Mouse (Mus musculus) neural tube, embryonic 11.5 days (tissue): ENCODE results near the gene H1fx. TPM values are rescaled to one million over a fixed set of nuclear protein-coding genes. Genes with fewer than 3 reads are reported as not detected.

Experiments used
- ATAC-seq: fragments of 200-750 bp; cut with Nextera tagmentation; 2 replicates; pipeline ENCODE4 v1.8.0; 2017; ENCODE audit warnings: moderate number of reproducible peaks, mild to moderate bottlenecking, moderate TSS enrichment, moderate library complexity; ENCODE audit not compliant: insufficient read depth, low FRiP score, low TSS enrichment
- DNase-seq: peaks from one replicate; pipeline ENCODE4 v3.0.0-alpha.2; 2015; ENCODE audit warnings: low spot score
- H3K27ac ChIP-seq: fragments of 300-500 bp; sonication (generic); 2 replicates; pipeline ENCODE4 v1.5.1; 2014; ENCODE audit warnings: low read depth, mild to moderate bottlenecking, low read length
- H3K27me3 ChIP-seq: fragments of 300-500 bp; sonication (generic); 2 replicates; pipeline ENCODE4 v1.6.1; 2014; ENCODE audit warnings: mild to moderate bottlenecking, low read length, mixed read lengths; ENCODE audit not compliant: control insufficient read depth, insufficient read depth
- H3K36me3 ChIP-seq: fragments of 300-500 bp; sonication (generic); 2 replicates; pipeline ENCODE4 v1.6.1; 2014; ENCODE audit warnings: mild to moderate bottlenecking, low read length, moderate library complexity, mixed read lengths; ENCODE audit not compliant: control insufficient read depth, insufficient read depth
- H3K4me1 ChIP-seq: fragments of 300-500 bp; sonication (generic); 2 replicates; pipeline ENCODE4 v1.6.1; 2014; ENCODE audit warnings: low read length, mixed read lengths; ENCODE audit not compliant: control insufficient read depth, insufficient read depth
- H3K4me2 ChIP-seq: fragments of 300-500 bp; sonication (generic); 2 replicates; pipeline ENCODE4 v1.6.1; 2014; ENCODE audit warnings: low read depth, mild to moderate bottlenecking, moderate library complexity
- H3K4me3 ChIP-seq: fragments of 300-500 bp; sonication (generic); 2 replicates; pipeline ENCODE4 v1.5.1; 2014; ENCODE audit warnings: low read depth, low read length
- H3K9ac ChIP-seq: fragments of 300-500 bp; sonication (generic); 2 replicates; pipeline ENCODE4 v1.6.1; 2014; ENCODE audit warnings: mild to moderate bottlenecking, low read length
- H3K9me3 ChIP-seq: fragments of 300-500 bp; sonication (generic); 2 replicates; pipeline ENCODE4 v1.6.1; 2016; ENCODE audit warnings: low read length; ENCODE audit not compliant: control insufficient read depth
- WGBS: fragments of 180-500 bp; shearing (Covaris S2); extraction: QIAGEN DNeasy Blood & Tissue Kit; methylation state at CpG from one replicate; pipeline ENCODE4 v1.1.7; 2014; 5-methylcytosine and 5-hydroxymethylcytosine counted together
- polyA plus RNA-seq: library from polyadenylated mRNA; unstranded; fragments of >200 nt; fragmentation: Nextera tagmentation; extraction: Ambion mirVana; gene quantifications from 2 replicates; pipeline ENCODE4 v1.2.1, GENCODE M21; 2014

The H1fx gene
- polyA plus RNA-seq = 91.9 and 92.1 TPM in 2 replicates

DNA sequence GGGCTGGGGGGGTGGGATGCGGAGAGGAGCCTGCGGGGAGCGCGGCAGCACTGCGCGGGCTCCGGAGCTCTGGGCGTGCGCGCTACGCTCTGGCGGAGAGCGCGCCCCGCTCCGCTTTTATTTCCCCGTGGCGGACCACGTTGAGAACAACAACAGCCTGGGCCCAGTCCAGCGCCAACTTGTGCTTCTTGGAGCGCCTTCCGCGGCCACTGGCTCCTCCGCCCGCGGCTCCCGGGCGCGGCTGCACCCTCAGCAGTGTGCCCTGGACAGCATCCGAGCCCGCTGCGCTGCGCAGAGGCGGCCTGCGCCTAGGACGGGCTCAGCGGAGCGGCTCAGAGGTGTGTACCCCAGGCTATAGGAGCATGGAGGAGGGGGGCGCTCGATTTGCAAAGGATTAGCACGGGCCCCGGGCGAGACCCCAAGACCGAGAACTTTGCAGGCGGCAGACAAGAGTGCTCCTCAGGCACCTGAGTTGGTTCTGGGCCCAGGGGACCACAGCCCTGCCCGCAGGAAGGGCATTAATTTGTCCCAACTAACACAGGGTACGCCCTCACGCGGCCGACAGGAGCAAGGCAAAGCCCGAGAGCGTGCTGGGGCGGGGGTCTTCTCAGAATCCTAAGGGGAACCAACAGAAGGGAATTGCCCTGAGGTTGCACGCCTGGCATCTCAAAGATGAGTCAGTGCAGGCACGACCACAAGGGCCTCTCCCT is at the start of gene H1fx:
Gene H1fx, minus strand, starts transcription at position 91 of the 710 bp plus-strand sequence.
- Histone ChIP-seq H3K4me2 (peak within 1 kb of the TSS; percentile 79), H3K4me3 (peak within 1 kb of the TSS; percentile 99), H3K9ac (peak within 1 kb of the TSS; percentile 96), H3K27me3 (no peaks in the 10 kb centered on the region), H3K36me3 (peaks cover 3% of the 10 kb centered on the region), H3K27ac (peak within 1 kb of the TSS; percentile 93), H3K4me1 (peaks cover 11% of the 10 kb centered on the region), H3K9me3 (no peaks in the 10 kb centered on the region)
- peak; percentile 90 for DNase-seq
- WGBS = under 1% methylated on average over 52 of the region's 55 CpGs
- ATAC-seq = peak; percentile 77

DNA sequence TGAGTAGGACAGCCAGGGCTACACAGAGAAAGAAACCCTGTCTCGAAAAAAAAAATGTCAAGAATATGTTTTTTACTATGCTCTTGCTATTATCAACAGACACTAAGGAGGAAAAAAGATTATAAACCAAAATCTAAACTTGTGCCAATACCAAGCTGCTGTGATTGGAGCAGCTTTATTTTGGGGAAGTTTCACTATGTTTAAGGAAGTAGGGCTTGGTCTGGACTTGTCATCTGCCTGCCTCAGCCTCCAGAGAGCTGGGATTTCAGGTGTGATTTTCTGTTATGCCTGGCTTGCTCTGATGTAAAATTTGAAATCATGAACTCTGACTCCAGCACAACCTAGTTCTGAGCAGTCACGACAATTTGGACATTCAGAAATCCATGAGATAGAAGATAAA is 49.0 kb upstream of the H1fx start:
- DNase-seq (no peak), ATAC-seq (no peak)
- 97% methylated on average over 2 of the region's 2 CpGs for WGBS
- Histone ChIP-seq H3K4me3 (no peak overlapping the region), H3K4me1 (no peaks in the 10 kb centered on the region), H3K9ac (no peak overlapping the region), H3K27ac (no peak overlapping the region), H3K9me3 (no peaks in the 10 kb centered on the region), H3K27me3 (no peaks in the 10 kb centered on the region), H3K36me3 (no peaks in the 10 kb centered on the region), H3K4me2 (no peak overlapping the region)

DNA sequence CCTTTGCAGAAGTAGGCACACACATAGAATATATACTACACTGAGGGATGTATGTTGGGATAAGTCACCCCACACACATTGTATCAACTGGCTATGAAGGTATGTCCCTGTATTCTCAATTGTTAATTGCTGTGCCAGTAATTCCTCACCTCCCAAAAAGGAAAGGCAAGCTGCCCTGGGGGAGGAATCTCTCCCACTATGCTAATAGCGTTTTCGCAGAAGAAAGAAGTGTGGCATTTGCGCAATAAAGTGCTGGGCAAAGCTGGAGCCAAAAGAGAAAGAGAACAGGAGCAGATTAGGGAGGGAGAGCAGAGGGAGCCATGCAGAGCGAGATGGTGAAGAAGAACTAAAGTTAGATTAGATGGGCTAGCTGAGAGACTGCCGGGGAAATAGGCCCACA is 46.0 kb upstream of the H1fx start:
- H3K36me3 ChIP-seq = no peaks in the 10 kb centered on the region

DNA sequence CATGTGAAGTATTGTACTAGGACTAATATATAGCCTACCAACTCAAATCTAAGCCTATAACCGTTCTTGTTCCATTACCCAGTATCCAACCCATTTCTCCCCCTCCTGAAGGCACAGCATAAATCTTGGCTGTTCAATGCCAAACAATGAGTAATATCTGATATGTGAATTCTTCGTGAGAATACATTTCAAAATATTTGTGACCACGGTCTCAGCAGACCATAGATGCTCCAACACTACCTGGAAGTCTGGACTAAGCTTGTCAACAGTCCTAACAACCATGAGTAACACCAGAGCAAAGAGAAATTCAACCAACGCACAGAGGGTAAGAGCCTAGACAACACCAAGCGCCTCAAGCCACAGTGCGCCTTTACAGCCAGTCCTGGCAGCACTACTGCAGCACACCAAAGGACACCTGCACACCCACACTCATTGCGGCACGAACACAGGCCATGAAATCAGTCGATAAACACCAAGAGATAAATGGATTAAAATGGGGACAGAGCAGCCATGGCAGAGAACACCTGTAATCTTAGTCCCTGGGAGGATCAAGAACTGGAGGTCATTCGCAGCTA is 42.0 kb upstream of the H1fx start:
- H3K9ac ChIP-seq = no peak overlapping the region
- H3K9me3 ChIP-seq = no peaks in the 10 kb centered on the region
- H3K36me3 ChIP-seq = no peaks in the 10 kb centered on the region
- no peak overlapping the region for H3K4me2 ChIP-seq
- no peak for ATAC-seq
- H3K4me1 ChIP-seq = no peaks in the 10 kb centered on the region
- H3K4me3 ChIP-seq = no peak overlapping the region
- H3K27ac ChIP-seq = no peak overlapping the region
- no peak for DNase-seq
- WGBS = 96% methylated on average over 10 of the region's 10 CpGs
- no peaks in the 10 kb centered on the region for H3K27me3 ChIP-seq

More for the DNA sequence above, 46.0 kb upstream of the H1fx start:
- Histone ChIP-seq H3K27ac (no peak overlapping the region), H3K9me3 (no peaks in the 10 kb centered on the region), H3K9ac (no peak overlapping the region), H3K27me3 (no peaks in the 10 kb centered on the region), H3K4me1 (no peaks in the 10 kb centered on the region), H3K4me3 (no peak overlapping the region), H3K4me2 (no peak overlapping the region)
- DNase-seq (no peak), ATAC-seq (no peak)
- WGBS = 73% methylated on average over 5 of the region's 5 CpGs

DNA sequence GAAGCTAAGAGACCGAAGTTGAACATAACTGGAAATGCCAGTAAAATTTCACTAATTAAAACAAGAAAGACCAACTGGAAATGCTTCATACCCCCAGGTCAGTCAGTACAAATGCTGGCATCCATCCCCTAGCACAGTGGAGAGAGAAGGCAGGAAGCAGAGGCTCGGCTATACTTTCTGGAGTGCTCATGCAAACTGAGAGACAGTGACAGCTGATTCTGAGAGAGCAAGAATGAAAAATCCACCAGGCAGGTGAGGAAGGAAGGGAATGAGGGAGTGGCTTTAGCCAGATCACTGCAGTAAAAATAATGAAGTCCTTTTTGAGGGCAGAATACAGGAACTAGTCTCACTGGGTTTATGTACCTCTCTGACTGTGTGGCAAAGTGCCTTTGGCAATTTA is 37.7 kb upstream of the H1fx start:
- Histone ChIP-seq H3K27ac (no peak overlapping the region), H3K9ac (no peak overlapping the region), H3K4me1 (no peaks in the 10 kb centered on the region), H3K36me3 (no peaks in the 10 kb centered on the region), H3K27me3 (no peaks in the 10 kb centered on the region), H3K9me3 (no peaks in the 10 kb centered on the region), H3K4me2 (no peak overlapping the region), H3K4me3 (no peak overlapping the region)
- ATAC-seq = no peak
- WGBS = 78% methylated on average over 2 of the region's 2 CpGs
- no peak for DNase-seq

DNA sequence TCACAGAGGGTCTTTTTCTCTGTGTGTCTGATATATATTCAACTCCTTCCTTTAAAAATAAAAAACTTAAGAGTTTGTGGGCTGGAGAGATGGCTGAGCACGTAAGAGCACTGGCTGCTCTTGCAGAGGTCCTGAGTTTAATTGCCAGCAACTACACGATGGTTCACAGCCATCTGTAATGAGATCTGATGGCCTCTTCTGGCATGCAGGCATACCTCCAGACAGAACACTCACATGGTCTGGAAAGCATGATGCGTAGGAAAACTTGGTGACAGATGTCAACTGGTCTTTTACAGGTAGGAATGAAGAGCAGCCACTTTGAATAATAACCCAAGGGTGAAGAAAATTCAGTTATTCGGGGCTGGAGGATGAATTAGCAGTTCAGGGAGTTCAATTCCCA is 36.4 kb upstream of the H1fx start:
- no peak overlapping the region for H3K27ac ChIP-seq
- H3K4me3 ChIP-seq = no peak overlapping the region
- WGBS = 70% methylated on average over 4 of the region's 4 CpGs
- no peaks in the 10 kb centered on the region for H3K27me3 ChIP-seq
- H3K36me3 ChIP-seq = no peaks in the 10 kb centered on the region; the same call in 1 of the 2 replicates
- no peak for ATAC-seq
- H3K9ac ChIP-seq = no peak overlapping the region
- DNase-seq = no peak
- no peaks in the 10 kb centered on the region for H3K4me1 ChIP-seq
- no peak overlapping the region for H3K4me2 ChIP-seq
- H3K9me3 ChIP-seq = no peaks in the 10 kb centered on the region

DNA sequence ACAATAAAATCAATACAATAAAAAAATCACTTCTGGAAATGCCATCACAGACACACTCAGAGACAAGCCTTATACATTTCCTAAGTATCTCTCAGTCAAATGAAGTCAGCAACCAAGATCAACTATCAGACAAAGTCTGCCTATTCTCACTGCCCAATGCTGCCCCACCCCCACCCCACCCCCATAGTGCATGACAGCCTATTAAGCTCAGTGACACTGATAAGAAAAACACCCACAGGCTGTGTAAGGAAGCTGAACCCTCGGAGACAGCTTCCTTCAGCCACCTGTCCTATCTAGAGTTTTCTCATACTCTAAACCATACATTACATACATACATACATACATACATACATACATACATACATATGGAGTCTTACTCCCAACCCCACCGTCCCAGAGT is 34.4 kb upstream of the H1fx start:
- no peak overlapping the region for H3K4me3 ChIP-seq
- WGBS = 82% methylated on average over 2 of the region's 2 CpGs
- H3K4me1 ChIP-seq = no peaks in the 10 kb centered on the region
- H3K4me2 ChIP-seq = no peak overlapping the region
- no peaks in the 10 kb centered on the region; the same call in 1 of the 2 replicates for H3K36me3 ChIP-seq
- H3K27me3 ChIP-seq = no peaks in the 10 kb centered on the region
- DNase-seq (no peak), ATAC-seq (no peak)
- H3K9me3 ChIP-seq = no peaks in the 10 kb centered on the region
- H3K9ac ChIP-seq = no peak overlapping the region
- H3K27ac ChIP-seq = no peak overlapping the region

DNA sequence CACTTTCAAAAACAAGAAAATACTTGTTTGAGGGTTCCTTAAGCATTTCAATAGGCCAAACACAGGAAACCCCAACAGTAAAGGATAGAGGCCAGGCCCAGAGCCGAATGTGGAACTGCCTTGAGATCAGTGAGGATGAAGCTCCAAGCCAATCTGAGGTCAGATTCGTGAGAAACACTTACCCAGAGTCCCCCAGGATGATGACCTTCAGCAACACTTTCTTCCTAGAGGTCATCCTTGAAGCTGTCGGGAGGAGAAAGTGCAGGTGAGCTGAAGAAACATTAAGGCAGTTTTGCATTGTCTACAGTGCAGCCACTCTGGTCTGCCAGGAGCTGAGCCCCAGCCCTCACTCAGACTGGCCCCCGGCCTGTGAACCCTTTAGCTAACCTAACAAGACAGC is 32.0 kb upstream of the H1fx start:
- no peaks in the 10 kb centered on the region for H3K9me3 ChIP-seq
- no peak overlapping the region for H3K4me3 ChIP-seq
- H3K36me3 ChIP-seq = no peaks in the 10 kb centered on the region; the same call in 1 of the 2 replicates
- H3K4me1 ChIP-seq = no peaks in the 10 kb centered on the region
- no peak for ATAC-seq
- H3K9ac ChIP-seq = no peak overlapping the region
- H3K4me2 ChIP-seq = no peak overlapping the region
- no peaks in the 10 kb centered on the region for H3K27me3 ChIP-seq
- 88% methylated on average over 4 of the region's 4 CpGs for WGBS
- H3K27ac ChIP-seq = no peak overlapping the region
- no peak for DNase-seq

DNA sequence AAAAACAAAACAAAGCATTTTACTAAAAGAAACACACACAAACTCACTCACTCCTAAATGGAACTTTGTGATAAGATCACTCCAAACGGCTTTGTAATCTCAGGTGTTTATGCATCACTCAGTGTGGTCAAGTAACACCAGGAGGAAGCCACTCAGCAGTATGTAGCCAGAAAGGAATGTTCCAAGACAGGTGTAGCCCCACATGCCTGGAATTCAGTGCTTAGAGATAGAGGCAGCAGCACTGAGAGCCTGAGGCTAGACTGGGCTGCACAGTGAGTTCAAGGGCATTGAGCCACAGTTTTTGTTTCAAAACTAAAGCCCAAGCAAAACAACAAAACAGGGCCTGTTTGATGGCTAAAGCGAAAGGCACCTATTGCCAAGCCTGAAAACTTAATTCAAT is 31.2 kb upstream of the H1fx start:
- no peaks in the 10 kb centered on the region; the same call in none of the 2 replicates for H3K36me3 ChIP-seq
- H3K4me1 ChIP-seq = no peaks in the 10 kb centered on the region
- H3K9me3 ChIP-seq = no peaks in the 10 kb centered on the region
- H3K9ac ChIP-seq = no peak overlapping the region
- 80% methylated on average over 2 of the region's 2 CpGs for whole genome bisulfite sequencing
- no peak overlapping the region for H3K4me2 ChIP-seq
- no peak overlapping the region for H3K27ac ChIP-seq
- DNase-seq (no peak), ATAC-seq (no peak)
- no peak overlapping the region for H3K4me3 ChIP-seq
- H3K27me3 ChIP-seq = no peaks in the 10 kb centered on the region
